Mouse (Mus musculus) kidney, postnatal 14 days (tissue): ENCODE results near the gene Gm26620.

Source experiments
- DNase-seq: peaks from one replicate; pipeline ENCODE4 v3.0.0; 2022; ENCODE audit warnings: mixed read lengths

Gm26620 gene

DNA sequence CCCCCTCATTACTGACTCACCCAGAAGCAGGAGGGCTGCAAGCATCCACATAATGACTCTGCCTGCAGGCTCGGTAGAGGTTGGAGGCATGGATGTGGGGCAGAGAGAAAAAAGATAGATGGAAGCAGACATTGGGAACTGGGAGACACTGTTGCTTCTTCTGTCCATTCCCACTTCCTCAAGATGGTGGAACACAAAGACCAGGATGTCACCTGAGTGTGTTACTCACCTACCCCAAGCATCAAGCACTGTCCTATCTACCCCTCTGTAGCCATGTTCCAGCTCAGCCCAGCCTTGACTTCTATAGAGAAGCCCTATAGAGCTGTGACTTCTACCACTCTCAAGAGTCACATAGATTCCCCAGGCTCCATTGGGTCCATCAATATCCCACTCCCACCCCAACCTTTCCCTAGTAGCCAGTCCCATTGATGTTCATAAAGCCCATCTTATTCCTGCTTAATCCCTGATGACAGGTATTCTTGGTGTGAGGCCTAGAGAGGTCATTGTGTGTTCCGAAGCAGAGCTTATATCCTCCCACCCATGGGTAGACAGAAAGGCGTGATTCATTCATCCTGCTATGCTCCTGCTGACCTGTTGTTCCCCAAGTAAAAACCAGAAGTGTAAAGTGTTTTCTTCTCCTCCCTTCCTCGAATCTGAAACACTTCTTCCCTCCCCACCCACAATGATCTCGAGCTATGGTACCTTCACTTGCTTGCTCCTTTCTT lies 28.2 kb downstream of the Gm26620 start, which contains the start of gene Fcrlb:
TSS of gene Fcrlb (minus strand) at position 51 of the 725 bp plus-strand sequence.
- DNase-seq: no peak

GRCm38 (mm10) chr1:170915657-170916056 lies 30.8 kb downstream of the Gm26620 start:
- no peak for DNase-seq

DNA sequence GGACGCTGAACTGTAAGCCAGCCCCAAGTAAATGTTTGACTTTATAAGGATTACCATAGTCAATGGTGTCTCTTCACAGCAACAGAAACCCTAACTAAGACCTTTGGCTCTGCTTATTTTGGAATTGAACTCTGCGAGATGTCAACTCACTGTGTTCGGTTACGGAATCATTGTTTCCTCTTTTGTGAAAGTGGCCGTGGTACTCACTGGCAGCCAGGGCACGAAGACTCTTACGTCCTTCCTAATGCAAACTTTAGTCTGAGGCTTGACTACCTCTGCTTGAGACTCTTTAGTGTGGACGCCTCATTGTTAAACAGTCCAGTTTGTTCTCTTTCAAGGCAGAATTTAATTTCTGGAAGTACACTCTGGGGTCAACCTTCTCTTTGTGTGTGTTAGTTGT lies 34.4 kb downstream of the Gm26620 start:
- no peak for DNase-seq

- DNase-seq: no peak
Observed at GRCm38 (mm10) chr1:170924485-170924884, 39.6 kb downstream of the Gm26620 start.

DNA sequence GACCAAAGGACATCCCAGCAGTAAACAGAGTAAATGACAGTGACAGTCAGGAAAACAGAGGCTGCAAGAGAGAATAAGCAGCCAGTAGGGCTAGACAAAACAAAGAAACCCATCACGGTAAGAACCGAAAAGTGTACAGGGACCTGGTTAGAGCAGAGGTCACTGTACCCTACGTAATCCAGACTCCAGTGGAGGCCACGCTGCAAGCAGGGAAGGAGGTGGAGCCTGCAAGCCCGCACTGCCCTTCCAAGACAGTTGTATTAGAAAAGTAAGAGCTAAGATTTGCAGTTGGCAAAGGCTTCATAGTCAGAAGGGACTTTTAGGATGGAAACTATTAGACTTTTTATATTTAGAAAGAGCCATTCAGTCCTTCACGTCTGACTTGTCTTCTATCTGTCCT lies 42.1 kb downstream of the Gm26620 start:
- DNase-seq: no peak

GRCm38 (mm10) chr1:170927378-170927777 lies 42.5 kb downstream of the Gm26620 start, which contains the start of gene Fcrla:
Gene Fcrla (minus strand): TSS chr1:170927583.
- DNase-seq: no peak

DNA sequence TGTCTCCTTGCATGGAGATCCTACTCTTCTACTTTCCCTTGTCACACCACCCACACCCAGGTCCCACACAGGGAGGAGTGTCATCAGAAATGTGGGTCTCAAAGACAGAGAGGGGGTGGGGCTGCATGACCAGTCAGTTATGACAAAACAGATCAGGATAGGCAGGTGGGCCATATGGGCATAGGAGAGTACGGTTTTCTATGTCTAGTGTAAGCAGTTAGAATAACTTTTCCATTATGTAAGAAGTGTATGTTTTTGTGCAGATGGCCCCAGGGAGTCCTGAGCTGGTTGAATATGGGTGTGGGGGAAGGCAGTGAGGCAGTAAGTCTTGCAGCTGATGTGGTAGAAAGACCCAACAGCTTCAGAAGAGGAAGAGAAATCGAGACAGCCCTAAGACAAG lies 43.6 kb downstream of the Gm26620 start:
- DNase-seq: no peak

GRCm38 (mm10) chr1:170929245-170929644 lies 44.4 kb downstream of the Gm26620 start:
- DNase-seq: no peak

DNA sequence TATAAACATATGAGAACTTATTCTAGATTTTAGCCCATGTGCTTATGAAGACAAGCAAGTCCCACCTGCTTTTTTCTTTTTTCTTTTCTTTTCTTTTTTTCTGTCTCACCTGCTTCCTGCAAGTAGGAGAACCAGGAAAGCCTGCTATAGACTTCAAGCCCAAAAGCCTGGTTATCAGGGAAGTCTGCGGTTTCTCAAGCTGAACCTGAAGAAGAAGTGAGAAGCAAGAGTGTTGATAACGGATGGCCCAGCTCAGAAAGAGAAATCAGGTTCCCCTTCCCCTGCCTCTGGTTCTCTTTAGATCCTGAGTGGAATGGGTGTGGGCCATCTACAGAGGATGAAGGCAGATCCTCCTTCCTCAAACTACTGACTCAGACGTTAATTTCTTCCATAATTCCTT lies 47.2 kb downstream of the Gm26620 start:
- no peak for DNase-seq

GRCm38 (mm10) chr1:170933386-170933920 lies 48.6 kb downstream of the Gm26620 start:
- no peak for DNase-seq

- no peak for DNase-seq
Observed at GRCm38 (mm10) chr1:170933940-170934339, 49.1 kb downstream of the Gm26620 start.

DNA sequence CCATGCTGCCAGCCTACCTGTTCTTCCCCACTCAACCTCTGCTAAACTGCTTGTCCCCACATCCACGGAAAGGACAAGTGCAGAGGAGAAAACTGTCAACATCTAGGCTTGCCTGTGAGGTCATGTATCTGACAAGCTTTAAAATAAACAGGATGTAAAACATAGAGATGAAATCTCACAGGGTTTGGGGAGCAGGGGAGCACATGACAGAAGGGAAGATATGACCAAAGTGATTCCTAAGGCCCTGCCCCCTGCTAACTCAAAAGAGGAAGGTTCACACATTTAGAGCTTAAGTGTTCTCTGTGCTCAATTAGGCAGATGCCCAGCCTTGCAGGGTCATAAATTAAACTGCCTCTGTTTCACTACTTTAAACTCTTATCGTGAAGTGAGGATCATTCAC lies 49.5 kb downstream of the Gm26620 start:
- no peak for DNase-seq
